Mouse (Mus musculus) G1E (cell line): ENCODE measurements around the gene Dpf3. TPM values are rescaled to one million over a fixed set of nuclear protein-coding genes. Genes with fewer than 3 reads are reported as not detected.

Source experiments
- ATAC-seq: 2 replicates; pipeline ENCODE4 v1.8.0; 2016; ENCODE audit warnings: mild to moderate bottlenecking; ENCODE audit not compliant: insufficient number of reproducible peaks, poor library complexity, low FRiP score, severe bottlenecking; ENCODE audit errors: extremely low read depth
- DNase-seq: peaks from one replicate; pipeline ENCODE4 v3.0.0; 2012; ENCODE audit warnings: low spot score
- H3K27me3 ChIP-seq: 2 replicates; pipeline ENCODE4 v1.6.1; 2012; ENCODE audit warnings: mild to moderate bottlenecking, low read length, inconsistent platforms; ENCODE audit not compliant: insufficient read depth
- H3K36me3 ChIP-seq: replicated peaks from 2 replicates; pipeline ENCODE3; 2012; ENCODE audit warnings: mild to moderate bottlenecking, inconsistent platforms
- H3K4me1 ChIP-seq: 2 replicates; pipeline ENCODE4 v1.6.1; 2012; ENCODE audit warnings: low read depth, low read length, inconsistent platforms, mixed read lengths; ENCODE audit not compliant: insufficient read depth
- H3K4me3 ChIP-seq: 2 replicates; pipeline ENCODE4 v1.5.1; 2012; ENCODE audit warnings: low read depth, mild to moderate bottlenecking, inconsistent platforms, low read length, moderate library complexity, mixed read lengths
- H3K9me3 ChIP-seq: replicated peaks from 2 replicates; pipeline ENCODE4 v1.6.1; 2012; ENCODE audit warnings: inconsistent platforms
- CTCF ChIP-seq: IDR thresholded peaks from 2 replicates; pipeline ENCODE4 v1.5.1; 2012; ENCODE audit warnings: low read depth, low read length, inconsistent platforms, mixed read lengths
- GATA1 ChIP-seq: IDR thresholded peaks from 2 replicates; pipeline ENCODE4 v1.6.1; 2012; ENCODE audit warnings: borderline replicate concordance, low read length, inconsistent platforms, mixed read lengths
- GATA2 ChIP-seq: IDR thresholded peaks from 2 replicates; pipeline ENCODE4 v1.6.1; 2012; ENCODE audit warnings: low read depth, low read length, inconsistent platforms, borderline replicate concordance
- POLR2AphosphoS5 ChIP-seq: IDR thresholded peaks from 2 replicates; pipeline ENCODE4 v1.6.1; 2012; ENCODE audit warnings: low read depth, low read length, inconsistent platforms; ENCODE audit not compliant: insufficient replicate concordance
- TAL1 ChIP-seq: conservative IDR thresholded peaks from 2 replicates; pipeline ENCODE4 v1.6.1; 2012; ENCODE audit warnings: low read depth, low read length, inconsistent platforms, mixed read lengths
- polyA plus RNA-seq: library from polyadenylated mRNA; stranded (reverse); fragments of >175 nt; gene quantifications from 2 replicates; pipeline ENCODE4 v1.2.3, GENCODE M21; 2012
- total RNA-seq, 2 experiments: library from RNA; stranded (forward) in 1 of 2; stranded (reverse) in 1 of 2; fragments of 200-1000 nt in 1 of 2; fragments of >200 nt in 1 of 2; fragmentation: Nextera tagmentation in 1 of 2; gene quantifications; 2 replicates each; pipeline ENCODE4 v1.2.3; 2014 to 2017

Gene Dpf3
- total and polyA plus RNA-seq, 3 experiments: 8.1 to 19.7 (median 12.8) TPM

- H3K4me1 ChIP-seq: peaks cover 9% of the 10 kb centered on the region
- DNase-seq (no peak), ATAC-seq (no peak)
- H3K4me3 ChIP-seq: no peak overlapping the region
- no peaks in the 10 kb centered on the region for H3K27me3 ChIP-seq
- H3K9me3 ChIP-seq: no peaks in the 10 kb centered on the region
- TF ChIP-seq GATA1 (no peak), TAL1 (no peak), POLR2AphosphoS5 (no peak), CTCF (no peak), GATA2 (no peak)
- peaks cover 47% of the 10 kb centered on the region for H3K36me3 ChIP-seq
These were observed 160.1 kb downstream of the Dpf3 start for GRCm38 (mm10) chr12:83327451-83327850.

- no peak for TF ChIP-seq TAL1
- TF ChIP-seq CTCF: no peak
- TF ChIP-seq GATA2: no peak
- no peak for TF ChIP-seq POLR2AphosphoS5
- no peak for TF ChIP-seq GATA1
- Histone ChIP-seq H3K4me1 (peaks cover 22% of the 10 kb centered on the region), H3K36me3 (peaks cover 12% of the 10 kb centered on the region), H3K9me3 (no peaks in the 10 kb centered on the region), H3K27me3 (no peaks in the 10 kb centered on the region; the same call in 1 of the 2 replicates), H3K4me3 (no peak overlapping the region)
- no peak for DNase-seq
- ATAC-seq: no peak
These were observed 166.8 kb downstream of the Dpf3 start for GRCm38 (mm10) chr12:83320725-83321124.

- no peak overlapping the region for H3K4me3 ChIP-seq
- H3K36me3 ChIP-seq: peaks cover 15% of the 10 kb centered on the region
- DNase-seq: no peak
- H3K4me1 ChIP-seq: peaks cover 22% of the 10 kb centered on the region
- H3K27me3 ChIP-seq: no peaks in the 10 kb centered on the region; the same call in 1 of the 2 replicates
- ATAC-seq: no peak
- TF ChIP-seq CTCF: no peak
- TF ChIP-seq POLR2AphosphoS5: no peak
- no peak for TF ChIP-seq GATA2
- TF ChIP-seq GATA1: no peak
- TF ChIP-seq TAL1: no peak
- H3K9me3 ChIP-seq: no peaks in the 10 kb centered on the region
These were observed 169.7 kb downstream of the Dpf3 start for GRCm38 (mm10) chr12:83317646-83318443.

- ATAC-seq (no peak), DNase-seq (no peak)
- peaks cover 18% of the 10 kb centered on the region for H3K4me1 ChIP-seq
- no peaks in the 10 kb centered on the region; the same call in 1 of the 2 replicates for H3K27me3 ChIP-seq
- H3K4me3 ChIP-seq: no peak overlapping the region
- TF ChIP-seq GATA1: no peak
- no peak for TF ChIP-seq TAL1
- TF ChIP-seq GATA2: no peak
- TF ChIP-seq CTCF: no peak
- TF ChIP-seq POLR2AphosphoS5: no peak
- H3K36me3 ChIP-seq: peaks cover 13% of the 10 kb centered on the region
- no peaks in the 10 kb centered on the region for H3K9me3 ChIP-seq
These were observed 172.8 kb downstream of the Dpf3 start for GRCm38 (mm10) chr12:83314666-83315065.

GRCm38 (mm10) chr12:83312818-83313217, 174.7 kb downstream of the Dpf3 start:
- no peak overlapping the region for H3K4me3 ChIP-seq
- H3K9me3 ChIP-seq: no peaks in the 10 kb centered on the region
- ATAC-seq (no peak), DNase-seq (no peak)
- peaks cover 27% of the 10 kb centered on the region for H3K4me1 ChIP-seq
- TF ChIP-seq GATA2 (no peak), CTCF (no peak), TAL1 (no peak), GATA1 (no peak), POLR2AphosphoS5 (no peak)
- H3K27me3 ChIP-seq: no peaks in the 10 kb centered on the region; the same call in 1 of the 2 replicates
- peaks cover 15% of the 10 kb centered on the region for H3K36me3 ChIP-seq

GRCm38 (mm10) chr12:83310567-83310966, 176.9 kb downstream of the Dpf3 start:
- H3K36me3 ChIP-seq: peaks cover 18% of the 10 kb centered on the region
- H3K4me1 ChIP-seq: peaks cover 15% of the 10 kb centered on the region
- no peaks in the 10 kb centered on the region for H3K27me3 ChIP-seq
- H3K9me3 ChIP-seq: no peaks in the 10 kb centered on the region
- no peak overlapping the region for H3K4me3 ChIP-seq
- no peak for DNase-seq
- no peak for TF ChIP-seq POLR2AphosphoS5
- no peak for TF ChIP-seq GATA2
- TF ChIP-seq GATA1: no peak
- TF ChIP-seq CTCF: no peak
- no peak for TF ChIP-seq TAL1
- no peak for ATAC-seq
